Mouse (Mus musculus): ENCODE measurements around the gene Capn11. TPM values are rescaled to one million over a fixed set of nuclear protein-coding genes. Genes with fewer than 3 reads are reported as not detected.

Gene Capn11
- total RNA-seq (2023): not detected

DNA sequence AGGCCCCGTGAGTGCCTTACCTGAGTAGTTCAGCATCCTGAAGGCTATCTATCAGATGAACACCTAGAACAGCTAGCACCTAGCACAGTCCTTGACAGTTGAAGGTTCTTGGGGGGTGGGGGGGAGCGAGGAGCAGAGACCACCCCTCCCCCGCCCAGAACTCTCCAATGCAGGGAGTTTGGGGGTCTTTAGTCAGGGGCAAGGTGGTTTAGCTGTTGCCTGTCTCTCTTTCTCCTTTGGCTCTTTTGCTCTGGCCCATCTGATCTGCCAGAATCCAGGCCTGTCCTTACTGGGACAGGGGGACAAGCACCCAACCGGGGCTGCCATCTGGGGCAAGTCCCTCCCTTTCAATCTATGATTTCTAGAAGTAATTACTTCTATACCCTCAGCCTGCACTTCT lies at the start of gene Capn11:
Capn11 (minus strand) TSS at position 101 of the 400 bp plus-strand sequence.

DNA sequence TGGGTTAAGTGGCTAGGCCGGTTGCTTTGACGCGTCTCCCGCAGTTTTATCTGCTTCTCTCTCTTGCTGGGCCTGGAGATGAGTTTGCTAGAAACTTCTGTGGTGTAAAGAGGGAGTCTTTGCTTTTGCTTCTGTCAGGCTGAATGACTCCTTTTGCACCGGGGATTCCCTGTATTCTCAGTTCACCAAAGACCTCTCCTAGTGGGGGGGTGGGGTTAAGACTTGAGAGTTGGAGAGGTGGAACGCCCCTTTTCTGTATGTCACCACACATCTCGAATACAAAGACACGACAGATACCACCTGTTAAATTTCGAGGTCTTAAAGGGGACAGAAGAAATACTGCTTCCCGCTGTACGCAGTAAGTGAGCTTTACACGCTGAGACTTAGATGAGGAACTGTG lies 27.6 kb upstream of the Capn11 start, which contains the start of gene Tmem63b:
Tmem63b (minus strand) TSS at position 190 of the 400 bp plus-strand sequence.

DNA sequence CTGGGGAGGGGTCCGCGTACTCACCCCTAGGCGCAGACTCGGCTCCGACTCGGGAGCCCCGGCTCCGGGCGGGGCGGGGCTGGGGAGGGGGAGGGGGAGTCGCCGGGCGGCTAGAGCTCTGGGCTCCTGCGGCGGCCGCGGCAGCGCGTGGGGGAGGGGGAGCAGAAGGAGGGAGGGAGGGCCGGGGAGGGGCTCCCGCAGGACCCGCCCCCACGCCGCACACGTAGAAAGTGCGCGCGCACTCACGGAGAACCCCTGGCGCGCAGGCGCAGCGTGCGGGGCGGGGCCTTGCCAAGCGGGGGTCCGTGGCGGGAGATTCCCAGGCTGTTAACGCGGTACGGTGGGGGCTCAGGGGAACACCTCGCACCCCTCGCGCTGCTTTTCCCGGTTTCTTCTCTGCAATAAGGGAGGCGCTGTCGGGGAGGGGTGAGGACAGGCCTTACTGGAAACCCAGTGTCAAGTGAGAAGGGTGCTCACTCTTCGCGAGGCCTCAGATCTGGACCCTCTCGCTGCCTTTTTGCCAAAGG lies 27.0 kb upstream of the Capn11 start, which contains the start of gene Mrpl14:
Mrpl14 (plus strand) TSS at position 230 of the 527 bp plus-strand sequence.

DNA sequence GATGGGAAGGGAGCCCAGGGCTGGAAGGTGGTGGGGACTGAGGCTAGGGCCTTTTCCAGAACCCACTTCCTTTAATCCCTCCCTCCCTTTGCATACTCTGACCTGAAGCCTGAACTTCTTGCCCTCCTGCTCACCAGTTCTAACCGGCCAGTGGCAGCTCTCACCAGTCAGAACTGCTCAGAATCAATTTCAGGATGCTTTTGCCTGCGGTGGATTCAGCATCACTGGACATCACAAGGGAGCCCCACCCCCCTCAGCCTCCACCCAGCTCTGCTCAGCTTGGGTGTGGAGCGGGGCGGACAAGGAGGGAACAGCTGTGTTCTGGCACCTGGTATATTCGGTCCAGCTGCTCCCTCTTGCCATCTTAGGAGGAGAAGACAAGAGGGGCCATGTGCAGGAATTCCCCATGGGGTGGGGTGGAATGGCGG lies 57.2 kb downstream of the Capn11 start, which contains the start of gene Mymx:
Mymx (minus strand) TSS at position 226 of the 428 bp plus-strand sequence.

DNA sequence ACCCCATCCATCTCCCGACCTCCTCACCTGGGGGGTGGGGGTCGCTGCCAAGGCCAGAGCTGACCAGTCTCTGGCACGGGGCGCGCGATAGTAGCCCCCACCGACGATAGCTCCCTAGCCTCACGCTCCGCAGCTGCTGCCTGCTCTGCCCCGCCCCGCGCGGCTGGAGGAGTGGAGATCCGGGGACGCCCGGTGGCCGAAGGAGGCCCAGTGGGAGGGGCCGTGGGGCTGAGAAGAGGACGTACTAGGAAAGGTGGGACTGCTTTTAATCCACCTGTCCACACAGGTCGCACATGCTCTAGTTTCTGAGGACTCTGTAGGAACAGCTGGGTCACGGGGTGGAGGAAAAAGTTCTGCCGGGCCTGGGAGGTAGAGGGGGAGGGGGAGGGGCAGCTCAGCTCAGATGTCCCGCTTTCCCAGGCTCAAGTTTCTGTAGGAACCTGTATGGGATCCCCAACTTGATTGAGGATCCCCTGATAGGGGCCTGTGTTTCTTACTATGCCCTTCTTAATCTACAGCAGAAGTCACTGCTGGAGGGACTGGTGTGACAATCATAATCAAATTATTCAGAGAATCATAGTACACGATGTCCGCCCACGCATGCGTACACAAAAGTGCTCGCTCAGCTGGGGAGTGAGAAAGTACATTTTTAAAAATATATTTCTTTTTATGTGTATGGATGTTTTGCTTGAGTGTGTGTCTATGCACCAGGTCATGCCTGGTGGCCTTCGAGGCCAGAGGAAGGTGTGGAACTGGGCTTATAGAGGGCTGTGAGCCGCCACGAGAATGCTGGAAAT lies 59.5 kb downstream of the Capn11 start, which contains the start of gene Slc29a1:
Slc29a1 (minus strand) TSS at position 161 of the 797 bp plus-strand sequence.

Other genes starting within 250 kb of the Capn11 start
- 83.4 TPM for gene Cdc5l, start 225.6 kb downstream of the Capn11 start, total RNA-seq (2023)
- gene Spats1, start 183.9 kb downstream of the Capn11 start, total RNA-seq (2023): not detected
- 17.9 TPM for gene Aars2, start 152.5 kb downstream of the Capn11 start, total RNA-seq (2023)
- gene Tcte1, start 135.9 kb downstream of the Capn11 start, total RNA-seq (2023): not detected
- 0.12 TPM for gene Tmem151b, start 109.6 kb downstream of the Capn11 start, total RNA-seq (2023)
- gene Nfkbie, start 103.6 kb downstream of the Capn11 start, total RNA-seq (2023): 36.3 TPM
- 21.3 TPM for gene Slc35b2, start 95.5 kb downstream of the Capn11 start, total RNA-seq (2023)
- 1,076 TPM for gene Hsp90ab1, start 86.1 kb downstream of the Capn11 start, total RNA-seq (2023)
- 25.8 TPM for gene Slc29a1, start 59.7 kb downstream of the Capn11 start, total RNA-seq (2023)
- not detected for gene Mymx, start 57.2 kb downstream of the Capn11 start, total RNA-seq (2023)
- 29.8 TPM for gene Mrpl14, start 27.0 kb upstream of the Capn11 start, total RNA-seq (2023)
- gene Tmem63b, start 27.6 kb upstream of the Capn11 start, total RNA-seq (2023): 42.4 TPM
- not detected for gene 1600014C23Rik, start 74.5 kb upstream of the Capn11 start, total RNA-seq (2023)